Mouse (Mus musculus): Measurements from ENCODE around the gene Atp2b1. TPM values are rescaled to one million over a fixed set of nuclear protein-coding genes. Genes with fewer than 3 reads are reported as not detected.

The Atp2b1 gene
- polyA plus RNA-seq, 1 experiment from 2014 or later, result 39.2 TPM

DNA sequence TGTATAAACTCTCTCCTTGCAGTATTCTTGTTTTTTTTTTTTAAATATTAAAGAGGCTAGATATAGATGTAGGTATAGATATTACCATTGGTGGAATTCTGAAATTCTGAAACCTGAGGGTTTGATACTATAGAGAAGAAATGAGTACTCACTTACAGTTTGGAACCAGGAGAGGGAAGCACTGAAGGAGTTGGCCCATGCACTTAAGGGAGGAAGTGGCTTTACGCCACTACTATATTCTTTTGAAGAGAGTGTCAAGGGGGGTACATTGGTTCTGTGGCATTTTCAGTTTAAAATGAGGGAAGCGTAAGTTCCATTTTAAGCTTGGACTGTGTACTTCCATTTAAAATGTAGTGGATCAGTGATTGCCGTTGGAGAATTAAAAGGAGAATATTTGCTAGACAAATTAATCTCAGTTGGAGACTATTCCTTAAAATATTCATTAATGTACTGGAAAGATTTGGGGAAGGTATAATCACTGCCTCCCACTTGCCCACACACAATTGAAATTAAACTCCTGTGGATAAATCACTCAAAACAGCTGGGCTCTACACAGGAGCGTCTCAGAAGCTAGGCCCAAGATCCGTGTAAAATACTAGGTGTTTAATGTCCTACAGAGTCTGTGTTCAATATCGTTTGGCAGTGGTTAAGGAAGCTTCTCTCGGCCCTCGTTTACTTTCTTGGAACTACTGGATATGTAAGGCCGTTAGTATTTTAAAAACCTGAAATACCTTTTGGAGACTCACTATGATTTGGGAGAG lies 32.0 kb downstream of the Atp2b1 start:
- in situ Hi-C loops (cut with MboI; ENCODE audit: low pct_unique_long_range_greater_than_20kb), result loop anchor here (25.0 kb wide), 1 partner anchor 666 kb away; no protein-coding TSS in a partner anchor
- no peaks in the 10 kb centered on the region for H3K27me3 ChIP-seq
- no peak for DNase-seq (ENCODE audit: low read depth, low spot score)
- CTCF ChIA-PET, result no interaction called here
- ATAC-seq, result no peak
- POLR2A ChIA-PET, result no interaction called here
- no peak for TF ChIP-seq CTCF (IDR thresholded peaks at IDR 0.05)

GRCm38 (mm10) chr10:98947206-98947605 lies 33.0 kb downstream of the Atp2b1 start:
- no peaks in the 10 kb centered on the region for H3K27me3 ChIP-seq
- DNase-seq (ENCODE audit: low read depth, low spot score), result no peak
- ChIA-PET CTCF (interaction anchor here (0.9 to 1.3 kb wide), 2 partner anchors 12 kb away, joined by 4 to 5 read pairs; no protein-coding TSS in a partner anchor), POLR2A (no interaction called here)
- TF ChIP-seq CTCF (IDR thresholded peaks at IDR 0.05), result no peak
- in situ Hi-C loops (cut with MboI; ENCODE audit: low pct_unique_long_range_greater_than_20kb), result loop anchor here (25.0 kb wide), 1 partner anchor 665 kb away; no protein-coding TSS in a partner anchor
- no peak for ATAC-seq

DNA sequence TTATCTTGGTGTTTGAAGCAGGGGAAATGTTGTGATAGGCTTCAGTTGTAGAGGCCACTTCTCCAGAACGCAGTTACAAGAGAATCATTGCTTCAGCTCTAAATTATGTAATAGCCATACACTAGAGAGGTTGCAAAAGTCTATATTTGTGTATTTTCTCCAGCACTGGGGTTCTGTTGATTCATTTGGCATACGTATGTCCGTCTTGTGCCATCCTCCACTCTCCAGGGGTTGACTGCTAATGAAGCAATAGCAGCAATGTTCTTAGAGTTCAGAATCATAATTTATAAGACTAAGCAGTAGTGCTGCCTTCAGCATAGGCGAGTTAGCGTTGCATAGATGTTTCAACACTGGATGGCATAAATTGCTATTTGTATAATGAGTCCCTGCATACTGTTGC lies 33.9 kb downstream of the Atp2b1 start:
- CTCF ChIA-PET, result interaction anchor here (0.9 to 1.3 kb wide), 2 partner anchors 11 to 13 kb away, joined by 4 to 5 read pairs; no protein-coding TSS in a partner anchor
- POLR2A ChIA-PET, result no interaction called here
- no peak for TF ChIP-seq CTCF (IDR thresholded peaks at IDR 0.05)
- in situ Hi-C loops (cut with MboI; ENCODE audit: low pct_unique_long_range_greater_than_20kb), result loop anchor here (25.0 kb wide), 1 partner anchor 664 kb away; no protein-coding TSS in a partner anchor
- DNase-seq (ENCODE audit: low read depth, low spot score), result no peak
- H3K27me3 ChIP-seq, result no peaks in the 10 kb centered on the region
- no peak for ATAC-seq

DNA sequence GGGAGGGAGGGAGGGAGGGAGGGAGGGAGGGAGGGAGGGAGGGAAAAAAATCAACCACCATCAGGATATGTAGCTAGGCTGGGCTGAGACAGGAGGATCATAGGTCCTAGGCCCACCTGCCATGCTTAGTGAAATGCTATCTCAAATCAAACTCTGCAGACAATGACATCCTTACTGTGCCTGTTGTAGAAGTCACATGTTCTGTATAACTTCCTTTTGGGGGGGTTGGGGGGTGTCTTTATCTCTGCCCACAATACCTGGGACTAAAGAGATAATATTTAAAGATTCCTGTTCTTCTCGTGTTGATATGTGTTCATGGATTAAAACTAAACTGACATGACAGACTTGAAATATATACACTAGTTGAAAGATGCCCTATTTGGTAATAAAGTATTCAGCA lies 35.5 kb downstream of the Atp2b1 start:
- TF ChIP-seq CTCF (IDR thresholded peaks at IDR 0.05), result no peak
- DNase-seq (ENCODE audit: low read depth, low spot score), result no peak
- ChIA-PET POLR2A (no interaction called here), CTCF (no interaction called here)
- H3K27me3 ChIP-seq, result no peaks in the 10 kb centered on the region
- no peak for ATAC-seq
- in situ Hi-C loops (cut with MboI; ENCODE audit: low pct_unique_long_range_greater_than_20kb), result loop anchor here (25.0 kb wide), 1 partner anchor 663 kb away; no protein-coding TSS in a partner anchor

- DNase-seq (ENCODE audit: low read depth, low spot score) (no peak), ATAC-seq (peak; percentile 35)
- no peaks in the 10 kb centered on the region for H3K27me3 ChIP-seq
- ChIA-PET POLR2A (no interaction called here), CTCF (interaction anchor here (0.8 kb wide), 1 partner anchor 8 kb away, joined by 3 read pairs; no protein-coding TSS in a partner anchor)
- no peak for TF ChIP-seq CTCF (IDR thresholded peaks at IDR 0.05)
- in situ Hi-C loops (cut with MboI; ENCODE audit: low pct_unique_long_range_greater_than_20kb), result no loop called here
Measured at GRCm38 (mm10) chr10:98951286-98952270, 37.4 kb downstream of the Atp2b1 start.

DNA sequence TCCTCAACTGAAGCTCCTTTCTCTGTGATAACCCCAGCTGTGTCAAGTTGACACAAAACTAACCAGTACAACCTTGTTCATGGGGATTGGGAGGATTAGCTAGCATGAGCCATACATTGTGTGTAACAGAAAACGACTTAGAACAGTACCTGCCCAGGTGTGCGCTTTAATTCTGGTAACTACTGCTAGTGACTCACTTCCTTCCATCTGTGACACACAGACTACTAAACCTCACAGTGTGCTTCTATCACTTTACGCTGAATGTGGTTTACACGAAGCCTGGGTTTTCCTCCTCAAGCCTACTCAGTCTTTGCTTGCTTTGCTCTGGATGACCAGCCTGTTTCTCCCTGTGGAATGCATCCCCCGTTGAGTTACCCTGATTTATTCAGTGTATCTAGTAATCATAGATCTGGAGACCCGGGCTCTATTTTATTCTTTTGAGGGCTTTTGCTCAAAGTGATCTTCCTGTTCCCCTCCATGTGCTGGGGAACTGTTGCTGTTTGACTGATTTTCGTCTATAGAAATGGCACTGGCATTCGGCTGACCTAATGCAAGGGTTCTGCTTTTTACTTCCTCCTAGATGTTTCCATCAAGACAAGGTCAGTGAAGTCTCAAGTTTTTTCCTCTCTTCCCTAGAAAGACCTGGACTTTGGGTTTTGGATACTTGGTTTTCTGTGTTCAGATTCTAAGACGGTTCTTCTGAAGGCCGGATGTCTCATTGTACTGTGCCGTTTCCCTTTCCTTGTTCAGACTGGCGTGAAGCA lies 40.2 kb downstream of the Atp2b1 start:
- no peaks in the 10 kb centered on the region for H3K27me3 ChIP-seq
- in situ Hi-C loops (cut with MboI; ENCODE audit: low pct_unique_long_range_greater_than_20kb), result no loop called here
- TF ChIP-seq CTCF (IDR thresholded peaks at IDR 0.05), result no peak
- ChIA-PET CTCF (no interaction called here), POLR2A (no interaction called here)
- ATAC-seq (no peak), DNase-seq (ENCODE audit: low read depth, low spot score) (no peak)

- no peaks in the 10 kb centered on the region for H3K27me3 ChIP-seq
- in situ Hi-C loops (cut with MboI; ENCODE audit: low pct_unique_long_range_greater_than_20kb), result no loop called here
- ChIA-PET POLR2A (no interaction called here), CTCF (no interaction called here)
- DNase-seq (ENCODE audit: low read depth, low spot score), result no peak
- no peak for TF ChIP-seq CTCF (IDR thresholded peaks at IDR 0.05)
- no peak for ATAC-seq
Measured at GRCm38 (mm10) chr10:98956124-98956523, 41.9 kb downstream of the Atp2b1 start.

DNA sequence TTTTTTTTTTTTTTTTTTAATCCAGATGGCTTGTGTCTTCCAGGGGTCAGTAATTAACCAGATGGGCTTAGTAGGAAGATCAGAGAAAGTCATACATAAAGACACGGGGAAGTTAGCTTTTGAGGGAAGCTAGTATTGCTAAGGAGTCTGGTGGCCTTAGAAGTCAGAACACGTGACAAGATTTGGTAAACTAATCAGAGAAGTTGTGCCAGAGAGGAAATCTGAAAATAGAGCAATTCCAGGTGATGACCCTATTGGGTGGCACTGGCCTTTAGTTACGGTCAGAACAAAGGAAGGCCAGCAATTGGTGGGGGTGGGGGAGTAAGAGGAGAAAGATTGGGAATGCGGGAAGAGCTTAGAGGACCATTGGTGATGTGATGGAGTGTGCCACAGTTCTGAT lies 44.5 kb downstream of the Atp2b1 start:
- in situ Hi-C loops (cut with MboI; ENCODE audit: low pct_unique_long_range_greater_than_20kb), result no loop called here
- DNase-seq (ENCODE audit: low read depth, low spot score) (no peak), ATAC-seq (no peak)
- no peaks in the 10 kb centered on the region for H3K27me3 ChIP-seq
- CTCF ChIA-PET, result interaction anchor here (1.0 to 1.6 kb wide), 5 partner anchors 8 to 48 kb away, joined by 3 to 4 read pairs (median 4); no protein-coding TSS in a partner anchor
- POLR2A ChIA-PET, result interaction anchor here (0.5 kb wide), 1 partner anchor 471 kb away, joined by 3 read pairs; no protein-coding TSS in a partner anchor
- no peak for TF ChIP-seq CTCF (IDR thresholded peaks at IDR 0.05)

DNA sequence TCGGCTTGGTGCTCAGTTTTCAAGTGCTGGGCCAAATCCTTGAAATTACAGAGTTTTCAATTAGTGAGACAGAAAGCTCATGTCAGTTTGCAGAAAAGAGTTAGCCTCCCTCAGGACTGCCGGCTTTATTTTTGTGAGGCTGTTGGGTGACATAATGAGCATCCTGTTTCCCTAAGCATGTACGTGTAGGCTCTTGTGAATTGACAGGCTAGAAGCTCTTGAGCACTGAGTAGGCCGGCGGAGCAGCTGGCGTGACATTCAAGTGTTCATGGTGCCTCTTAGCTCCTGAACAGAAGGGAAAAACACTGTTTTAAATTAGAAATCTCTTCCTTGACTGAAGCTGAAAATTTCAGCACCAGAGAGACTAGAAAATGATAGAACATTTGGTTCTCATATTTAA lies 45.2 kb downstream of the Atp2b1 start:
- in situ Hi-C loops (cut with MboI; ENCODE audit: low pct_unique_long_range_greater_than_20kb), result no loop called here
- POLR2A ChIA-PET, result no interaction called here
- DNase-seq (ENCODE audit: low read depth, low spot score), result no peak
- no peak for ATAC-seq
- CTCF ChIA-PET, result interaction anchor here (1.0 to 1.6 kb wide), 5 partner anchors 9 to 48 kb away, joined by 3 to 4 read pairs (median 4); no protein-coding TSS in a partner anchor
- no peaks in the 10 kb centered on the region for H3K27me3 ChIP-seq
- no peak for TF ChIP-seq CTCF (IDR thresholded peaks at IDR 0.05)

DNA sequence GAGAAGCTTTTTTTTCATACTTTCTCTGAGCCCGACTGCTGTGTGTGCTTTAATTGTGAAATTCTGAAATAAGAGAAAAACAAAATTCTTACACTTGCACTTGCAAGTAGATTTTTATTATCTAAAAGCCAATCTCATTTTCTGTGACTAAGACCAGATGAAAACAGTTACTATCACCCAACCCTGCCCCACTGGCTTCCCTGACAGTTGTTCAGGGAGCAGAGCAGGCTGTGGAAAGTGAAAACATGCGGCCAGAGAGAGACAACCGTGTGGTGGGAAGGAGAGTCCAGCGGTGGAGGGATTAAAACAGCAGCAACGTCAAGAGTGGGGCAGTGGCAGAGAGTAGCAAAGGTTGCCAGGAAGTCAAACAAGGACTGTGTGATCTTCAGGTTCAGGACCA lies 46.7 kb downstream of the Atp2b1 start:
- ChIA-PET POLR2A (no interaction called here), CTCF (no interaction called here)
- H3K27me3 ChIP-seq, result no peaks in the 10 kb centered on the region
- in situ Hi-C loops (cut with MboI; ENCODE audit: low pct_unique_long_range_greater_than_20kb), result no loop called here
- ATAC-seq (no peak), DNase-seq (ENCODE audit: low read depth, low spot score) (no peak)
- TF ChIP-seq CTCF (IDR thresholded peaks at IDR 0.05), result no peak

All from Patski (cell line).